Mouse (Mus musculus): ENCODE data around the gene Slc45a2.

The Slc45a2 gene

DNA sequence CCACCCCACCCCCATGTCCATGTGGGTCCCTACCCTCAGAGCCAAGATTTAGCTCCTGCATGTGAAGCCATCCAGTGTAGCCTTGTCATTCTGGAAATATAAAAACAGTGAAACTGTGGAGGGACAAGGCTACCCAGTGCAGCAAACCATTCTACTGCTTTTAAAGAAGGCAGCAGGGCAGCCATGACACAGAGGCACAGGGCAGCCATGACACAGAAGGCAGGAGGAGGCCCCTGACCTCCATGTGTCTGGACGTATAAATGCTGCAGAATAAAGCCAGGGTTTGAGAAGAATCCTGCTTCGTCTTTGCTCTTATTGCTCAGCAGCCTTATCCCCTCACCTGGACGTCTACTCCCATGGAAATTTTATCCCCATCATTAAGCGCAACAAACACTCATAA, 3.3 kb downstream of the Slc45a2 start:
- no peak for DNase-seq (ENCODE audit: low read depth, low spot score)

- DNase-seq (ENCODE audit: low read depth, low spot score), result no peak
These were observed 4.1 kb downstream of the Slc45a2 start for GRCm38 (mm10) chr15:11004646-11005045.

DNA sequence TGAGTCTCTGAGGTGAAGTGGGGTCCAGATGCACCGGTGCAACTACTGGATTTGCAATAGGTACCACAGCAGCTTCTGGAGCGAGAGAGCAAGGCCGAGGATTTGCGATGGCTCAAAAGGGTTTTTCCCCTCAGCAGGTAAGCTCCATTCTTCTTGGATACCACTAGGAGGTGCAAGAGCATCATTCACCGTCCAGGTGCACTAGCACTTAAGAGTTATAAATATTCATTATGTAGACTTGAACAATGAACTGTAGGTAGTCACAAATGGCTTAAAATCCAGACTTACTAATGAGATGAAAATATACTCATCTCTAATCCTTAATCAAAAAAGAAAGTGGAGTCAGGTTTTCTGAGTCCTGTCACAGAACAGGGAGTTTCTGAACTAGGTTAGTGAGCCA, 8.2 kb downstream of the Slc45a2 start:
- no peak for DNase-seq (ENCODE audit: low read depth, low spot score)

GRCm38 (mm10) chr15:11010976-11011548, 10.5 kb downstream of the Slc45a2 start:
- no peak for DNase-seq (ENCODE audit: low read depth, low spot score)

DNA sequence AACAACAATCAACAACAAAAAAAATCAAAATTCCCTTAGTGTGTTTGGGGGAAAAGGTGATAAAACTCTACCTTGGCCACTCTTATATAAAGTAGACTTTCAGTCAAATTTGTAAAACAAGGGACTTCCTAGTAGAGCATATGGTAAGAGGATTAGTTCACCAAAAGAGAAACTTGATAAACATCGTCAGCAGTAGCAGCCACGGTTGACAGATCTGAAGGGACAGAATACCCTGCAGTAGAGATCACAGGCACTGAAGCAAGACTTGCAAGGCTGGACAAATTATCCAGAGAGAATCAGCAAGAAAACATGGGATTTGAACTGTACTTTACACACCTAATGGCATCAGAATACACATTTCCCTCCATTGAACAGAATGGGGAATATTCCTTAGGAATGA, 14.4 kb downstream of the Slc45a2 start:
- DNase-seq (ENCODE audit: low read depth, low spot score), result no peak

GRCm38 (mm10) chr15:11026801-11027561, 26.5 kb downstream of the Slc45a2 start:
- DNase-seq (ENCODE audit: low read depth, low spot score), result no peak

DNA sequence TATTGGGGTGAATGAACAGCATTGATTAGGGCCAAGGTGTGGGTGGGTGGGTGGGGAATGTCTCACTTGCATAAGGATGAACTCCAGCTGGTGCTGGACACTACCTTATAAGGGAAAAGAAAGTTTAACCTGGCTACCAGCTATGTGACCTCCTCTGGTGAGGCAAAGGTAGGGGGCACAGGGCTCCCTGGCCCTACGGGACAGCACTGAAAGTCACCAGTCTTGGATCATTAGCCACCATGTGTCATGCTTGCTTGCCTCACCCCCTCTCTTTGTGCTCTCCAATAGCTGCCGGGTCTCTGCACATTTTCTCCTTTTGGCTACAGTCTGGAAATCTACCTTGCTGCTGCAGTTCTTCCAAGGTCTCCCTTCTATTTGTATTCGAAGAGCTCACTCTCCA, 29.7 kb downstream of the Slc45a2 start:
- no peak for DNase-seq (ENCODE audit: low read depth, low spot score)

- no peak for DNase-seq (ENCODE audit: low read depth, low spot score)
These were observed 35.5 kb downstream of the Slc45a2 start for GRCm38 (mm10) chr15:11035947-11036474.

- DNase-seq (ENCODE audit: low read depth, low spot score), result no peak
These were observed 36.2 kb downstream of the Slc45a2 start for GRCm38 (mm10) chr15:11036535-11037375.

DNA sequence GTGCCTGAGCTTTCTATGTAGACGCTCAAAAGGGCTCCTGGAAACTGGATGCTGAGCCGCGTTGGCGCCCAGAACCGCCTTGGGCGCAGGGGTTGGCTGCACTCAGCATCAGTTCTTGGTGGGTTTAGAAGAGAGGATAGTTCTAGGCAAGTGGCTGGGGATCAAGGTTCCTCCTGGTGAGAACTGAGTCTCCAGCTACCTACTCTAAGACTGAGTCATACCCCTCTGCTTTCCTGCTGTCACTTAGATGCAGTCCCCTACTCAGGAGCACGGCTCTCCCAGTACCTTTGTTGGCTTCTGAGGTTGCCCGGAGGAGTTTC, 36.8 kb downstream of the Slc45a2 start:
- no peak for DNase-seq (ENCODE audit: low read depth, low spot score)

DNA sequence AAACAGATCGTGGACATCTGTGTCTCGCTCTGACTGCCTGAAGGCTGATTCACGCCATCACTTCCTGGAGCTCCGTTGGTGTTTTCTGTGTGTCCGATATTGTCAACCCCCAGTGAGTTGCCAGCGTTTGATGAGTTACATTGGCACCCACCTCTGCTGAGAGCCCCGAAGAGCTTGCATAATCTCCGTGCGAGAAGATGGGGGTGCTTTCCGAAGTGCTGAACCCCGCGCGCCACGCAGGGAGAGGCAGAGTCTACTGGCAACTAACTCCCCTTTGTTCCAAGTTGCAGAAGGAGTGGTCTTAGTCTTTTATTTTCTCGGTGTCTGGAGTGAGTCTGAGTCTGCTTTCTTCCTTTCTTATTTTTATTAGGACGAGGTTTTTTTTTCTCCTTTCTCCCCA, 37.2 kb downstream of the Slc45a2 start, which contains the start of gene Rxfp3:
Gene Rxfp3 (minus strand): TSS at position 281 of the 400 bp plus-strand sequence.
- DNase-seq (ENCODE audit: low read depth, low spot score), result no peak

GRCm38 (mm10) chr15:11038476-11038875, 38.0 kb downstream of the Slc45a2 start:
- DNase-seq (ENCODE audit: low read depth, low spot score), result peak; percentile 24

- DNase-seq (ENCODE audit: low read depth, low spot score), result no peak
These were observed 39.5 kb downstream of the Slc45a2 start for GRCm38 (mm10) chr15:11040067-11040466.

DNA sequence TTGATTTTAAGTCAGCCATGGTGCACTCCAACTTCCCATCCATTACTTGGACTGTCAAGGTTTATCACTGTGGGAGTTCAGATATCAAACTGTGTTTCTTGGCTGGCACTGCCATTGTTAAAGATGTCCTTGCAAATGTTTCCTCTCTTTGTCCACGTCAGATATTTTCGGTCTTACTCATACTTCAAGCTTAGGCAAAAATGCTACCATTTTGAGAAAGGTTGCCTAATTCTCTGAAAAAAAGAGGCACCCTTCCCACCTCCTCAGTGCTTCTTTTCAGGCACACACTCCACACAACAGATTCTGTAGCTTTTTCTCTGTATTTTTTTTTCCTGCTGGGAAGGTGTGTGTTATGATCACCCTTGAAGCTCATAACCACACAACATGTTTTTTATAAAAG, 40.7 kb downstream of the Slc45a2 start:
- DNase-seq (ENCODE audit: low read depth, low spot score), result no peak

- no peak for DNase-seq (ENCODE audit: low read depth, low spot score)
These were observed 42.3 kb downstream of the Slc45a2 start for GRCm38 (mm10) chr15:11042828-11043227.

DNA sequence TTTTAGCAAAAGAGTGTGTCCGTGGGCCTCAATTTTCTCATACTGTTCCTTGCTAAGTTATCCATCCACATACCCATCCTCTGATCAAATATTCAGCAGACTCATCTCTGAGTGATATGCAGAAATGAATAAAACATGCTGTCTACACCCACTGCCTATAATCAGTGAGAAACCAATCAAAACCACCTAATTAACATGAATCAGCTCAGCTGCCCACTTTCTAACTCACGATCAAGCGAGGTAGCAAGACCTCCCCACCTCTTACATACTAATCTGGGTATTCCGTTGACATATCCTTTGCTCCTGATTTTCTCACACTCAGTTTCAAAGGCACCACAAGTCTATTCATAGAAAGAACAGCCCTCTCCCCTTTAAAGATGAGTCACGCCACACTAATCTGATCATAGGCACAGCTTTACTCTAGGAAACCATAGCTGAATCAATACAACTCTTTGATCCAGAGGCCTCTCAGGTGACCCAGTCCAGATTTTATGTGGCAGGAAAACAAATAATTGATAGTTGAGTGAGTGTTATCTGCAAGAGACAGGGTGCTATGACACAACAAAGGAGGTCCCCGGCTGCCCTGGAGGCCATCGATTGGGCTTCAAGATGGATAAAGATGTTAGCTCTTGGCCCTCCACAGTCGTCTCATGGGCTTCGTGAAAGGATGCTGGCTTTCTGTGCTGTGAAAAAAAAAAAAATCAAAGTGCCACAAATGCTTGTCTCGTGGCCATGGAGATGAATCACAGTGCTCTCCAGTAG, 53.3 kb downstream of the Slc45a2 start:
- no peak for DNase-seq (ENCODE audit: low read depth, low spot score)

DNA sequence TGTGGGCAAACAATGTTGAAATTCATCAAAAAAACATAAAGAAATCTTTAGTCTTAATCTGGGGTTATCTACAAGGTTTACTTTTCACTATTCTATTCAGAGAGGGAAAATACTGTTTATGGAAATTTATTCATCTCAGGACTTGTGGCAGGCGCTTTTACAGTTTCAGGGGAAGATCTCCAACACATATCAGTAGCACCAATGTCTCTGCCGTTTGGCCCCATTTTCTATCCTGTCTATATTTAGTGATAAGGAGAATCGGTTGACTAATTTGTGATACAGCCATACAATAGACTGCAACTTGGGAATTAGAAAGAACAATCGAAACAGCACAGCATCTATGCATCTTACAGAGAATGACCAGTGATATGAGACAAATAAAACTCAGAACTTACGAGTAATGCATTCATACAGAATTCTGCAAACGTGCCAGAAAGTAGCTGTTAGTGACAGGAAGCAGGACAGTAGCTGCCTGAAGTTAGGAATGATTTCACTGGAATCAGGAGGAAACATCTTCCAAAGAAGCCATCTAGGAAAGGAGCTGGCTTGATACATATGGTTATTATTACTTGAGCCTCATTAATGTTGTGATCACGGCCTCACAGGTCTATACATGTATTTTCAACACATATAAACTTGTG, 54.0 kb downstream of the Slc45a2 start:
- DNase-seq (ENCODE audit: low read depth, low spot score), result no peak

DNA sequence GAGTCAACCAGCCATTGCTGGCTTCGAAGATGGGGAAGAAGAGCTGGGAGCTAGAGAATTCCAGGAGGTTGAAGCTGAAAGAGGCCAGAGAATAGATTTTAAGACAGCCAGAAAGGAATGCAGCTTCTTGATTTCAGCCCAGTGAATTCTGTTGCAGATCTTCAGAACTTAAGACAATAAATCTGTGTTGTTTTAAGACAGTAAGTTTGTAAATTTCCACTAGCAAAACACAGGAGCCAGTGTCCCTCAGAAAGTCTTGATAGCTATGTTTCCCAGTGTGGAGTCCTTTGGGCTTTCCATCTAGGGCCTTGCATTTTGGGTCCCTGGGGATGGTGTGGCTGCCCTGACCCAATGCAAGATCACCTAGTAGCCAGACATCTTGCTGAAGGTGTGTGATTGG, 62.4 kb downstream of the Slc45a2 start:
- DNase-seq (ENCODE audit: low read depth, low spot score), result no peak

DNA sequence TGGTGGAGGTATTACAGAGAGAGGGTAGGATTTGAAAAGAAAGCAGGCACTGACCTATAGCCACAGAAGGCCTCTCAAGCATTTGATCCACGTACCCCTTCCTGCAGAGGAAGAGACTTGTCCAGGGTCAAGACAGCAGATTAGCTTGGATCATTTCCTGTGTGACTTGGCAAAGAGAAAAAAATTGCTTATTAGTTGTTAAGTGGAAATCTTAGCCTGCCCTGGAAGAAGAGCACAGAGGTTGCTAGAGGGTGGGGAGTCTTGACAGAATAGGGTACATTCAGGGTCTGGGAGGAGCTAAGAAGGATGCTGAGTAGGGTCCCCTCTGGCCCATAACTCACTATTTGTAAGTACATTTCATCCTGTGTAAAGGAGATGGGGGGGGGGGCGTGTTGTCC, 63.6 kb downstream of the Slc45a2 start:
- DNase-seq (ENCODE audit: low read depth, low spot score), result no peak

GRCm38 (mm10) chr15:11064558-11065411, 64.3 kb downstream of the Slc45a2 start, which contains the start of gene Adamts12:
Gene Adamts12 (plus strand): TSS chr15:11064790.
- DNase-seq (ENCODE audit: low read depth, low spot score), result no peak

Measured in brain, embryonic 18.5 days (tissue).